36 mouse cellular contexts compared by ENCODE assay signal in the genomic region with DNA sequence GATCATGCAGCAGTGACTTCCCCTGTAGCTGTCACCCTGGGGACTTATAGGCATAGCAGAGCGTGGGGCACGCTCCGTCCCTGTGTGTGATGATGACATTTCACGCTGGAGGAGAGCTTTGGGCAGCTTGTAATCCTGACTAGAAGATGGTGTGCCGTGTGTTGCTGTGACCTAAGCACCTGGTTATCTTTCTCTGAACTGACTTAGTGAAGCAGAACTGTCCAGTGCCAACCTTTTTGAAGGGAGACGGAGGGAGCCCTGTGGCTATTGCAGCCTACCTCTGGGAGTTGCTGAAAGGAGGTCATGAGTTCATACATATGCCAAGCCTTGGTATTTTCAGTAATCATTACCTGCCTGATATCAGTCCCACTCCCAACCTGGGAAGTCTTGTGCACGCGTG. TPM values are rescaled to one million over a fixed set of nuclear protein-coding genes. Genes with fewer than 3 reads are reported as not detected.
"Had no signal": no experiment of that assay in that cellular context is flagged by ENCODE, and none has a peak within 500 bp of the region (broad histone marks: within the 10 kb centered on the region; RNA-seq: fewer than 3 reads in every experiment).

Gene Serpina1f (minus strand): TSS at position 101 of the 400 bp plus-strand sequence.

- H3K4me1 ChIP-seq: limb, embryonic 10.5 days; limb, embryonic 12.5 days; limb, embryonic 13.5 days; limb, embryonic 15.5 days; liver, embryonic 12.5 days; liver, embryonic 13.5 days; liver, embryonic 15.5 days; lung, embryonic 15.5 days; megakaryocyte, embryonic 14.5 days; midbrain, embryonic 10.5 days; midbrain, embryonic 12.5 days; midbrain, embryonic 13.5 days; midbrain, embryonic 15.5 days; neural tube, embryonic 12.5 days had no signal

- H3K27me3 ChIP-seq: limb, embryonic 12.5 days; limb, embryonic 13.5 days; limb, embryonic 15.5 days; liver, embryonic 12.5 days; liver, embryonic 13.5 days; liver, embryonic 15.5 days; lung, embryonic 15.5 days; megakaryocyte, embryonic 14.5 days; midbrain, embryonic 12.5 days; midbrain, embryonic 13.5 days; midbrain, embryonic 15.5 days; neural tube, embryonic 12.5 days had no signal

- H3K4me2 ChIP-seq: limb, embryonic 12.5 days; limb, embryonic 13.5 days; limb, embryonic 15.5 days; liver, embryonic 11.5 days; liver, embryonic 12.5 days; liver, embryonic 13.5 days; liver, embryonic 15.5 days; lung, embryonic 14.5 days; lung, embryonic 15.5 days; midbrain, embryonic 12.5 days; midbrain, embryonic 13.5 days; midbrain, embryonic 15.5 days; neural tube, embryonic 12.5 days had no signal

- H3K36me3 ChIP-seq: limb, embryonic 10.5 days; limb, embryonic 12.5 days; limb, embryonic 13.5 days; limb, embryonic 15.5 days; liver, embryonic 12.5 days; liver, embryonic 13.5 days; liver, embryonic 15.5 days; lung, embryonic 15.5 days; midbrain, embryonic 10.5 days; midbrain, embryonic 12.5 days; midbrain, embryonic 13.5 days; midbrain, embryonic 15.5 days; neural tube, embryonic 12.5 days had no signal

- DNase-seq: left cerebral cortex, postnatal 4 days; liver; liver, embryonic 13.5 days; liver, postnatal 0 days; lung, adult 18-20 months; lung, adult 2 months; lung, embryonic 14.5 days; lung, postnatal 10 days; lung, postnatal 14 days; lung, postnatal 36 days; lung, postnatal 4 days had no signal

- ATAC-seq: liver, embryonic 12.5 days; liver, postnatal 0 days; lung, postnatal 0 days; midbrain, embryonic 13.5 days; midbrain, embryonic 15.5 days; midbrain, embryonic 16.5 days had no signal

- H3K4me3 ChIP-seq: limb, embryonic 10.5 days; limb, embryonic 12.5 days; limb, embryonic 13.5 days; limb, embryonic 15.5 days; liver, embryonic 12.5 days; liver, embryonic 13.5 days; liver, embryonic 15.5 days; lung, embryonic 15.5 days; megakaryocyte, embryonic 14.5 days; midbrain, embryonic 10.5 days; midbrain, embryonic 12.5 days; midbrain, embryonic 13.5 days; midbrain, embryonic 15.5 days; myocyte; neural tube, embryonic 12.5 days had no signal

- H3K27ac ChIP-seq: limb, embryonic 10.5 days; limb, embryonic 12.5 days; limb, embryonic 13.5 days; limb, embryonic 15.5 days; liver, embryonic 12.5 days; liver, embryonic 13.5 days; liver, embryonic 14.5 days; liver, embryonic 15.5 days; lung, embryonic 15.5 days; macrophage; midbrain, embryonic 10.5 days; midbrain, embryonic 12.5 days; midbrain, embryonic 13.5 days; midbrain, embryonic 15.5 days; neural tube, embryonic 12.5 days had no signal

- H3K9ac ChIP-seq: limb, embryonic 12.5 days; limb, embryonic 13.5 days; limb, embryonic 15.5 days; liver, embryonic 12.5 days; liver, embryonic 13.5 days; liver, embryonic 14.5 days; liver, embryonic 15.5 days; liver, postnatal 0 days; lung, embryonic 14.5 days; lung, embryonic 15.5 days; midbrain, embryonic 12.5 days; midbrain, embryonic 13.5 days; midbrain, embryonic 15.5 days; neural tube, embryonic 12.5 days had no signal

- H3K9me3 ChIP-seq: limb, embryonic 10.5 days; limb, embryonic 12.5 days; limb, embryonic 13.5 days; limb, embryonic 15.5 days; liver, embryonic 15.5 days; lung, embryonic 15.5 days; midbrain, embryonic 10.5 days; midbrain, embryonic 12.5 days; midbrain, embryonic 13.5 days; midbrain, embryonic 15.5 days; neural tube, embryonic 12.5 days had no signal

RNA-seq across cellular contexts. Expression of gene Serpina1f, which starts in this region (rescaled TPM):
- polyA plus RNA-seq: limb, embryonic 10.5 days; limb, embryonic 11.5 days; limb, embryonic 12.5 days; limb, embryonic 13.5 days; limb, embryonic 14.5 days; limb, embryonic 15.5 days; liver, adult 2 months; liver, embryonic 14.5 days; liver, postnatal 0 days; lung, adult 2 months; lung, embryonic 14.5 days; lung, embryonic 15.5 days; lung, embryonic 16.5 days; lung, postnatal 0 days; macrophage; midbrain, embryonic 10.5 days; midbrain, embryonic 12.5 days; midbrain, embryonic 13.5 days; midbrain, embryonic 15.5 days; midbrain, embryonic 16.5 days; midbrain, postnatal 0 days; myocyte; neural tube, embryonic 11.5 days; neural tube, embryonic 12.5 days had no signal
